Mouse (Mus musculus) right cerebral cortex, postnatal 25 days (tissue): ENCODE measurements around the gene Olfr403.
"Not testable (repeated sequence)": the region's sequence is repeated elsewhere in the genome, so short reads cannot be mapped to it uniquely, and the experiment has no call there.

Experiments used
- DNase-seq: peaks from one replicate; pipeline ENCODE4 v3.0.0; 2022

The Olfr403 gene

DNA sequence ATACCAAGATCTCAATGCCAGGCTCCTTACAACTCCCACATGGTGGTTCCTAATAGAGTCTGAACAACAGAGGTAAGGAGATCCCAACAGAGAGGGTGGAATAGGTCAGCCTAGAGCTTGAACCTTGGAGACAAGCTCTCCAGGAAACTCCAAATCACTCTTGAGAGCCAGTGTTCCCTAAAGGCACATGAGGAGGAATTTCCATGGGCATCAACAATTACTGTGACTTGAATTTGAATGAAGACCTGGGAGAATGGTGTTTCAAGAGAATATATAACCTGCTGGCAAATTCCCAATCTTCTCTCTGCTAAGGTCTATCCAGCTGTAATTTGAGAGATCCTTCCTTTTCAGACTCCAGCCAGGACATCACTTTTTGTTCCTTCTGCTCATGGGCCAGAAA, at the start of gene Olfr403:
TSS of gene Olfr403 (plus strand) at position 301 of the 400 bp plus-strand sequence.
- no peak for DNase-seq

GRCm38 (mm10) chr11:74140001-74140400, 46.0 kb upstream of the Olfr403 start:
- not testable (repeated sequence) for DNase-seq

- DNase-seq: no peak
Measured at GRCm38 (mm10) chr11:74145866-74146265, 40.2 kb upstream of the Olfr403 start.

- no peak for DNase-seq
Measured at GRCm38 (mm10) chr11:74153229-74153628, 32.8 kb upstream of the Olfr403 start, which contains the start of gene Olfr402. Olfr402 (plus strand) TSS chr11:74153529.

DNA sequence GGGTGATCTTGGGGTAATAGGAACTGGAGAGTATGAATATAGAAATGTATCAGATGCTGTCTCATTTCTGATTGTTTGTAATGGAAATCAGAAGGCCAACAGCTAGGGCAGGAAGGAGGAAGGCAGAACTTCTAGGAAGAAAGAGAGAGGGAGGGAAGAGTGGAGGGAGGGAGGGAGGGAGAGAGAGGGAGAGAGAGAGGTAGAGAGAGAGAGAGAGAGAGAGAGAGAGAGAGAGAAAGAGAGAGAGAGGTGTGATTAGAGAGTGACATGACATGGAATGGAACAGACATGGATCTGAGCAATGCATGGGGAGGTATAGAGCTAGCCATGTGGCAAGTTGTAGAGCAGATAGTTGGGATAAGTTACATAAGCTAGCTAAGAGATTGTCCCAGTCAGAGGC, 17.3 kb upstream of the Olfr403 start:
- DNase-seq: no peak

GRCm38 (mm10) chr11:74183168-74183567, 2.9 kb upstream of the Olfr403 start:
- no peak for DNase-seq

DNA sequence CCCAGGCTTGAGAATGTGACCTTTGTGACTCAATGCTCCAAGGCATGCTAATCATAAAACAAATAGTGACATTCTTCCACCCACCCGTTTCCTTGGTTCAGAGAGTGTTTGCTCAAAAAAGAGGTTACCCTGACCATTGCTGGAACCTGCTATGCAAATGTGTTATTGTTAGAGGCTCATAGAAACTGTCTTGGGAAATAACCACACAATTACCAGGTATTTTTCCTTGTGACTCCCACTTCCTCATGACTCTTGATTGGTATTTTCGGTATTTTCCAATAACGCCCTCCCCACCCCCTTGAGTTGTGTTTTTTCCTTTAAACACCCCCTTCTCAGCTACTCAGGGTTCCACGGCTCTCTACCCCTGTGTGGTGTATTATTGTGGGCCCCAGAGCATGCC, 2.3 kb upstream of the Olfr403 start:
- no peak for DNase-seq

DNA sequence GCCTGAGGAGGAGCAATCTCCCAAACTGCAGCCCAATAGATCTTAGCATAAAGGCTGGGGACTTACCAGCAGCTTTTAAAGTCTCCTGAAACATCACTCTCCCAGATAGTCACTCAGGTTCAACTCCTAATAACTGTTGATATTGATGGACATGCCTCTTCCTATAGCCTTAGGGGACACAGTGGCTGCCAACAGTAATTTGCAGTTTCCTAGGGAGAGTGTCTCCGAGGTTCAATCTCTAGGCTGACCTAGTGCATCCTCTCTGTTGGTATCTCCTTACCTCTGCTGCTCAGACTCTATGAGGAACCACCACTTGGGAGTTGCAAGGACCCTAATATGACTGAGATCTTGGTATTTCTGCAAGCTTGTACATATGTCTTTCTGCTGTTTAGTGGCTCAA, 25.2 kb downstream of the Olfr403 start, which contains the start of gene Olfr43:
TSS of gene Olfr43 (minus strand) at position 101 of the 400 bp plus-strand sequence.
- no peak for DNase-seq

- no peak for DNase-seq
Measured at GRCm38 (mm10) chr11:74241201-74241600, 55.2 kb downstream of the Olfr403 start.
